Mouse (Mus musculus): ENCODE results near the gene Fbxw5.

DNA sequence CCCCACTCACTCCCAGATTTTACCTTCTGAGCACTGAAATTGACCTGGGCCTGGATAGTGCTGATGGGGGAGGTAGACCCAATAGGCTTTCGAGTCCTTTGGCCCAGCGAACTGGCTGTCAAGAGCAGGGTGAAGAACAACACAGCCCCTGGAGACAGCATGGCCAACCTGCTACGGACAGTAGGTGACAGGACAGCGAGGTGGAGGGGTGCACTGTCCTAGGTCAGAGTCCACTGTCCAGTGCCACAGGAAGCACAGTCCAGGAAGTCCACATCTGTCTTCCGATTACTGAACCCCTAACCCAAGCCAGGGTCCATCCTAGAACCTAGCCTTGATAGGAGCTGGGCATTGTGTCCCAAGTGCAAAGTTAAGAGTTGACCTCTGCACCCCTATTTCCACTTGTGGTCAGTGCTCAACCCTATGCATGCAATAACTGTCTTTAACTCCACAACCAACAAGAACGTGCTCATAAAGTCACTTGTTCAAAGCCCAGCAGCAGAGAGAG lies 427 bp upstream of the Fbxw5 start:
- TF ChIP-seq CTCF (IDR thresholded peaks at IDR 0.05; ENCODE audit: borderline replicate concordance, extremely low read depth, insufficient read depth, insufficient read length) (no peak), POLR2A (IDR thresholded peaks at IDR 0.05; ENCODE audit: borderline replicate concordance, extremely low read depth, insufficient read depth, insufficient read length, poor library complexity, severe bottlenecking) (no peak)

Data from brain, embryonic 14.5 days (tissue).